Mouse (Mus musculus): Measurements from ENCODE around the gene Gm9747.

Gene Gm9747

DNA sequence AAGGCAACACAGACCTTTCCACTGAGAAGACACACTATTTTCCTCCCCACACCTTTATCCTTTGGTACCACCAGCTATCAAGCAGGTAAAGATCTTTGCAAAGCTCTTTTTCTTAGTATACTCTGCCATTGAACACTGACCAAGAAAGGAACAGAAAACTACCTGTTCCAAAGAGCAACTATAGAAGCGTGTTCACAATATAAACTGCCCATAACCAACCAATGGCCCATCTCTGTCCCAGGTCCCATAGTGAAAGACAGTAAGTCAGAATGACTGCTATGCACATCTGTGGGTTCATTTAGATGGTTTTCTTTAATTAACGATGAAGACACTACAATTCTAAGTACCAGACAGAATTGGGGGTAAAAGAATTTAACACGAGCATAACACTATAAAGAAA is at the start of gene Gm9747:
Gene Gm9747, plus strand, starts transcription at position 301 of the 400 bp plus-strand sequence.
- DNase-seq (ENCODE audit: low spot score): no peak

GRCm38 (mm10) chr1:82183913-82184442 is 48.9 kb upstream of the Gm9747 start:
- no peak for DNase-seq (ENCODE audit: low spot score)

- no peak for DNase-seq (ENCODE audit: low spot score)
Measured at GRCm38 (mm10) chr1:82188549-82189231, 44.2 kb upstream of the Gm9747 start.

DNA sequence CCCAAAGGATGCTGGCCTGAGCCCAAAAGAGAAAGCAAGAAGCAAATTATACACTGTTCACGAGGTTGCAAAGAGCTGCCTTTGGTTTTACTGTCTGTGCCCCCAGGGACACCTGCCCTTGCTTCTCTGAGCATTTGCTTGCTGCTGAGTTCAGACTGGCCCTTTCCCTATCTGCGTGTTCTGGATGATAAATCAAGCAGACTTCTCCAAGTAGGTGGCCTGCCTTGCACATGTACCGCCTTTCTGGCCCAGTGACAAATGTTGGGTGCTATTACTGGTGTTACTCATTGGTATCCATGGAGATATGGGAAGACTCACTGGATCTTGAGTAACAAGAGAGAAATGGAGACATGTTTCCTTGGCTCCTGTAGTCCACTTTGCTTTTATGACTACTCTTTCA is 43.4 kb upstream of the Gm9747 start:
- DNase-seq (ENCODE audit: low spot score): no peak

- no peak for DNase-seq (ENCODE audit: low spot score)
Measured at GRCm38 (mm10) chr1:82191579-82191978, 41.3 kb upstream of the Gm9747 start.

- DNase-seq (ENCODE audit: low spot score): no peak
Measured at GRCm38 (mm10) chr1:82199918-82200317, 33.0 kb upstream of the Gm9747 start.

DNA sequence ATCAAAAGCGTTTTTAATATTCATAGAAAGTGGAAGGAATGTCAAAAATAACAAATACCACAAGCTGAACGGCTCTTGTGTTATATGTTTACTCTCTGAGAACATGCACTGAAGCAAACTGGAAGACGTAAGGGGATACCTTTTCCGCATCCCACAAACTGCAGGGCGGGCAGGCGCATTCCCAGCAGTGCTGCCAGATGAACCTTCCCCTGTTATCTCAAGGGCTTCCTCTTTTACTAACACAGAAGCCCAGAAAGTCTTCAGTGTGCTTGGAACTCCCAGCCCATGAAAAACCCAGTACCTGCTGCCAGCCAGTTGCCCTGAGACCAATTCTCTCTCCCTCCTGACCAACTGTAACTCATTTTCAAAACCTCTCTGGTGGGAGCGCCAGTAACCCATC is 32.3 kb upstream of the Gm9747 start:
- no peak for DNase-seq (ENCODE audit: low spot score)

DNA sequence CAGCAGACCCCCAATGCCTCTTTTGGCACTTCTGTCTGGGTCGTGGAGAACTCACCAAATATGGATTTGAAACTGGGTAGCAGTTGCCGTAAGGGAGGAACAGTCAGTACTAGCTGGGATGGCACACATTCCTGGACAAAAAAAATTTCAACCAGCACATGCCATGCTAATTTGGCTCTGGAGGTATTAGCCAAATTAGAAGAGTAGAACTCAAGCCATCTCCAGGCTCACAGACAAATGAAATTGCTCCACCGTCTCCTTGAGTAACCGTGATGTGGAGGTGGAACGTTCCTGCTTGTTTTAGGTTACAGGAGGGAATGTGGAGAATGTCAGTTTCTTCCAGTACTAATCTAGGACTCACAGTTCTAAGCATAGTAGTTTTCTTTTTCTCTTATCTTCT is 25.4 kb upstream of the Gm9747 start:
- no peak for DNase-seq (ENCODE audit: low spot score)

DNA sequence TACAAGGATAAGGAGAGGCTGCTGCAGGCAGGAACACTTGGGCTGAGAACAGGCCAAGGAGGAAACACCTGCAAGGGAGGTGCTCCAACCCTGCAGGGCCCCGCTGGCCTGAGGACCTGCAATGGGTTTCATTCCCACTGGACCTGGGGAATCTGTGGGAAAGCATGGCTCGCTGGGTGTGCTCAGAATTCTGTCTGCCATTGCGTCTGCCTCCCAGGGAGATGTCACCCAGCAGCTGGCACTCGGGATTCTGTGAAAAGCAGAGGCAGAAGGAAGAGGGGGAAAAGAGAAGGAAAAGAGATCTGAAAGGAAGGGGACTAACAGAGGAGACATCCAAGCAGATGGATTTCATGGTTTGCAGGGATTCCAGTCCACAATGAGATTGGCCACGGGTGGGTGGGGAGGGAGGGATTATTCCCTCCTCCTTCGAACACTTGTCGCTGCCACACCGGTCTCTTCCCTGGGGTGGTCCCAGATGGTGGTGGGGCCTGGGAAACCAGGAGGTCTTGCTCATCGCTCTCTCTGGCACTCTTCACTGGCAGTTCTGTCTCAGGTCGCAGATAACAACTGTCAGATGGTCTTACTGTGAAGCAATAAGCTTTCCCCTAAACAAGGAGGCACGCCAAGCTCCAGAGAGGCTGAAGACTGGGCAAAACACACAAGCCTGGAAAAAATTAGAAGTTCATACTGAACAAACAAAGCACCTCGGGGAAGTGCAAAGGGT is 12.1 kb upstream of the Gm9747 start:
- no peak for DNase-seq (ENCODE audit: low spot score)

GRCm38 (mm10) chr1:82221462-82221861 is 11.4 kb upstream of the Gm9747 start:
- DNase-seq (ENCODE audit: low spot score): no peak

- no peak for DNase-seq (ENCODE audit: low spot score)
Measured at GRCm38 (mm10) chr1:82223042-82223795, 9.7 kb upstream of the Gm9747 start.

DNA sequence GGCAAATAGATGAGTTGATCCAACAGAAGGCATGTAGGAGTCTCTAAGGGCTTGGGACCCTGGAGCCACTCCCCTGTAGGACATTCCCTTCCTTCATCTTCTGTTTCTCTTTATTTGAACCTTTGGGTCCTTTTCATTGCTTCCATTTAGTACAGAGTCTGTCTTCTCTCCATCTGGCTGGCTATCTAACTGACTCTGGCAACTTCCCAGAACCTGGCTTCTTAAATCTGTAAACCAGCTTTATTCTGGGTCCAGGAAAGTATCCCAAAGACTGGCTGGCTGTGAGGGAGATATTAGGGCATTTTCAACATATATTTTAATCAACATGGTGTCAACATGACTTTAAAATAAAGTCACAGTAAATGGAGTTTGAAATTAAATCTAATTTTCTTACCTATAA is 4.1 kb upstream of the Gm9747 start:
- DNase-seq (ENCODE audit: low spot score): no peak

DNA sequence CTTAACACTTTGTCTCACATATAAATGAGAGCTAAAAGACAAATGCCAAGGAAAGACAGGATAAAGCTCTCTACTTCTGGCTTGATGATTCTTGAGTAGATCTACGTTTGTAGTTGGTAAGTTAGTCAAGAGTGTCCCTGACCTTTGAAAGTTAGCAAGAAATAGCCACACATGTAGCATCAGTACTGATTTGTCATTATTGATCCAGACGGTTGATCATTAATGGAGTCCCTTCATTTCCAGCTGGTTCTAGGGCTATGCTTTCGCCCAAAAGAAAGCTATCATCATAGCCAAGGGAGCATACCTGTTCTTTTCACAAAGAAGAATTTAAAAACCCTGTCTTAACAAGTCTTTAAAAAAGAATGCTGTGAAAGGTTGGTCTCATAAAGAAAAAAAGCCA is 1.7 kb downstream of the Gm9747 start:
- no peak for DNase-seq (ENCODE audit: low spot score)

- no peak for DNase-seq (ENCODE audit: low spot score)
Measured at GRCm38 (mm10) chr1:82235455-82236104, 2.7 kb downstream of the Gm9747 start.

DNA sequence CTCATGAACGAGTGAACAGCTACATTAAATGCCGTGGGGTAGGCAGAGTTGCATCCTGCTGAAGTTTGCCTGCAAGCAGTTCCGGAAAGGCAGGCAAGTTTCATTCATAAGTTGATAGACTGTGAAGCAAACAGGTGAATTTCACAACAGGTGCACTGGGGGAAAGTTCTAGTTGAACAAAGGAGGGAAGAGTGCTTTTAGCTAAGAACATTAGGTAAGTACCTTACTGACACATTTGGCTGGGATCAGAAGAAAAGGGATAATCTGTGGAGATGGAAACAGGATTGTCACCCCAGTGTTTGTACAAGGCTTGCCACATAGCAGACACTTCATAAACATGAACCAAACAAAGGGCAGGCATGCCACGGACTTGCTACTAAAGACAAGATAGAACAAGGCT is 5.3 kb downstream of the Gm9747 start:
- no peak for DNase-seq (ENCODE audit: low spot score)

DNA sequence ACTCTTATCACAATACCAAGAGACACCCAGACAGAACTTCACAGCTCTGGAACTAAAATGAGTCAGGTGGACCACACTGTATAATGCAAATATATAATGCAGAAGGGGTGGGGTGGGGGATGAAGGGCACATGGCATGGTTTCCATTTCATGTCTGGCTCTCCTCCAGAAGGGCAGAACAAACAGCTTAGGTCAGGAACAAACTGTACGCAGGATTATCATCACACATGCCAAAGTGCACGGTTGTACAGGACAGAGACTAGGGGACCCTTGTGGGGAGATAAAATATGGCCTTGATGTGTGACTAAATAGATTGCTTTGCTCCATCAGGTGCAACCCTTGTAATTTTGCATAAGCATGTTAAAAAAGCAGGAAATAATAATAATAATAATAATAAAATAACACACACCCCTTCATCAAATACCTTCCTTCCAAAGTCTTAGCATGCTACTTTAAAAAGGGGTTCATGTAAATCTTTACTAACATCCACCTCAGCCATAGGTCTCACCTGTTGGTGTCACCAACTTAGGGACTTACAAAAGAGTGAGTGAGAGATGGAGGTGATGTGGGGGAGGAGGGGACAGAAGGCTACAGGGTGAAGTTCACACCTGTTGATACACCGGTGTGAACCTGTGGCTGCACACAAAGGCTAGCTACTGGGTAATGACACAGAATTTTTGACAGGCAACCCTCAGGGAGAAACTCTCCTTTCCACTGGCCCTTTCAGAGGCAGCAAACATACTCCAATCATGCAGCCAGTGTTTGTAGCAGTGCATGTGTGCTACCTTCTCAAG is 6.7 kb downstream of the Gm9747 start:
- no peak for DNase-seq (ENCODE audit: low spot score)

DNA sequence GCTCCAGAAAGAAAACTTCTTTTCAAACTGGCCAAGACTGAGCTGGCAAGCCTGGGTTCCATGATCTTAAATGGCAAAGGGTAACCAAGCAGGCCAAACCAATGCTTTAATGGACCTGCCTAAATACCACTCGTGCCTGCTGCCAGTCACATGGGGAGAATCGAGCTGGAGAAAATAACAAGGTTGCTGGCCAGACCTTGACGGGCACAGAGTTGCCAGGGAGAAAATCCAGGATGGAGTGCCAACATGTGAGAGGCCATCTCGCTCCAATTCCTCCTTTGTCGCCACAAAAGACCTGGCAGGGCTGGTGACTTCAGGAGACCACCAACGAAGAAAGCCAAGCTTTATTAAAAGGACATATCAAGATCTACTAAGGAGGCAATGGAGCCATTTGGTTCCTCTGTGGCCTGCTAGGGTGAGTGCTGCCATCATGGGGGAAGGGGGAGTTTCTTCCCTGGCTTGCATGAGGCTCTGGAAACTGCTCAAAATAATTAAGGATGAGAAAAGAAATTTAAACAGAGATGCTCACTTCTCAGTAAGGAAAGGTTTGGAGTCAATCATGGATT is 10.4 kb downstream of the Gm9747 start:
- no peak for DNase-seq (ENCODE audit: low spot score)

GRCm38 (mm10) chr1:82245002-82245401 is 12.1 kb downstream of the Gm9747 start:
- DNase-seq (ENCODE audit: low spot score): no peak

DNA sequence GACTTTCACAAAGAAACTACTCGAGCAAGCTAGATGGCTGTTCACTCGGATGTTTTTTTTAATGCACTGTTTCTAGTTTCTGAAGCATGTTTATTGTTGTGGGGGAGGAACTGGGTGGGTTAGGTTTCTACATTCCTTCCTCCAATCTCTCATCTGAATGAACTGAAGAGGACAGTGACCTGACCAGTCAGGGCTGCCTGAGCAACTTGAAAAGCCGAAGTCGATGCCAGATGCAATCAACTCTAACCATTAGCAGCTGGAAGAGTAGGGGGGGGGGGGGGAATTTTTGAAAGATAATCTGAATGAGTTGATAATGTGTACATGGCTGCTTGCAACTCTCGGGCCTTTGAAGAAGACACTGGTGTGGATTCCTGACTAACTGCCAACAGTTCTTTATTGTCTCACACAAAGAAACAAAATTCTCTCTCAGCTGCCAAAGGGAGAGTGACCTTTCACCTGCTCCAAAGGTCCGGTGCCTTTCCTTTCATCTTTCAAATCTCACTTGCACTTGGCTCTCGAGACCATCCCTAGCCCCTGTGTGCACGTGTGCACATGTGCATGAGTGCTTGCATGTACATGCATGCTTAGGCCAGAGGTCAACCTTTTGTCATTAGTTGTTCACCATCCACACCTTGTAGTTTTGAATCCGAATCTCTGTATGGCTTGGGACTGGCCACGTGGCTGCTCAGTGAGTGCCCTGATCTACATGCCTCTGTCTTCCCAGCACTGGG is 14.5 kb downstream of the Gm9747 start:
- no peak for DNase-seq (ENCODE audit: low spot score)

DNA sequence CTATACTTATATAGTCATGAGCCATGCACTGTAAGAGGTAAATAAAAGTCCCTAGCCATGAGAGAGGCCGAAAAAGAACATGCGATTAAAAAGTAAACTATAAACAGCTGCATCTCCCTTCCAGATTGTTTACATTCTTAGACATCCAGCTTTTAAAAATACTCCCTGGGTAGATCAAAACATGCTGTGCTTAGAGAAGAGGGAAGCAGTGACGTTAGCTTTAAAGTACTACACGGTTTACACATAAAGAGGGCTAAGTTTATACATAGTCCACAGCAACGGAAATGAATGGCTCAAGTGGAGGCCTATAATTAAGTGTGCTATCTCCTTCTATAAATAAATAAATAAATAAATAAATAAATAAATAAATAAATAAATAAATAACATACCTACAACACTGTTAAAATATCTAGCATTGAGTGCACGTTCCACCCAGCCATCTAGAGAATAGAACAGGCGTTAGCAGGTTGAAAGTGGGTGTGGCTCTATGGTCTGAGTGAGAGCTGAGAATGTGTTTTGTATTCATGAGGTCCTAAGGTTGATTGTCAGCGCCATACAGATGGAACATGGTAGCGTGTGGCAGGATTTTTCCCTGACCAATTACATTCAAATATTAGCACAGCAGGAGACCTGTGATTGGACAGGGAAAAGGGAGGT is 21.0 kb downstream of the Gm9747 start:
- DNase-seq (ENCODE audit: low spot score): no peak

Measured in layer of hippocampus, adult 9-10 months (tissue).